Mouse (Mus musculus): ENCODE measurements around the gene Gdf7. TPM values are rescaled to one million over a fixed set of nuclear protein-coding genes. Genes with fewer than 3 reads are reported as not detected.

The Gdf7 gene
- polyA plus RNA-seq, 1 experiment: 1.1 TPM

DNA sequence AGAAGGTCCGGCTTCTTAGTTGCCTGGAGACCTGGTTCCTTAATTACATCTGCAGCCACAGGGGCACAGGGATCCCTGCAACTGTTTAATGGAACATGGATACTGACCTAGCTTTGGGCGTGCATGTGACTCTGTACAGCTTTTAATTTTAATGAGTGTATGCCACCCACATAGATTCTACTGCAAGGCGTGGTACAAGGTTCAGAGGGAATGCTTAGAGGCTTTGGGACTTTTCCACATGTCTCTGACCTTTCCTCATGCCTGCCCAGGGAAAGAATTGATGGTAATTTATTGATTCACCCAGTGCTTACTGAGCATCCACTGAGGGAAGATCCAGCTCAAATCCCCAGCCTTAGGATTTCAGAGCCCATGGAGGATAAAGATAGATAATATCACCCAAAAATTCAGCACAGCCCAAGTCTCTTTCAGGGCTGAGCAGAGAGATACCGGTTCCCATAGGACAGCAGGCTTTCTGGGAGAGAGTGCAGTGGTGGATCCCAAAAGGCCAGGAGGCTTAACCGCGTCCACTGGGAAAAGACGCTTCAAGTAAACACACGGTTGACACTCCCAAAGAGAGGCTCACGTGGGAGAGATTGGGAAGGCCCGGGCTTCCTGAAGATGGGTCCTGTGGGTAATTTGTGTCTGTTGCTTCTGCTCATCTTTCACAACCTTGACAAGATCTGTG is 35.0 kb upstream of the Gdf7 start:
- Histone ChIP-seq H3K27ac (ENCODE audit: insufficient read depth, low read depth, low read length) (no peak overlapping the region), H3K27me3 (replicated peaks; ENCODE audit: control insufficient read depth, insufficient read depth, low read length) (no peaks in the 10 kb centered on the region), H3K36me3 (ENCODE audit: control insufficient read depth, insufficient read depth, low read length) (no peaks in the 10 kb centered on the region), H3K4me1 (ENCODE audit: control insufficient read depth, insufficient read depth, low read length) (peaks cover 12% of the 10 kb centered on the region), H3K4me3 (ENCODE audit: insufficient read depth, low read depth, low read length) (no peak overlapping the region)
- peak; percentile 66 for DNase-seq
- no peak for TF ChIP-seq POLR2A (IDR thresholded peaks at IDR 0.05; ENCODE audit: low read depth, low read length)
- no peak for TF ChIP-seq CTCF (conservative IDR thresholded peaks at IDR 0.05; ENCODE audit: insufficient read depth, insufficient read length, low read depth, low read length)
- 86% methylated on average over 10 of the region's 10 CpGs for WGBS

DNA sequence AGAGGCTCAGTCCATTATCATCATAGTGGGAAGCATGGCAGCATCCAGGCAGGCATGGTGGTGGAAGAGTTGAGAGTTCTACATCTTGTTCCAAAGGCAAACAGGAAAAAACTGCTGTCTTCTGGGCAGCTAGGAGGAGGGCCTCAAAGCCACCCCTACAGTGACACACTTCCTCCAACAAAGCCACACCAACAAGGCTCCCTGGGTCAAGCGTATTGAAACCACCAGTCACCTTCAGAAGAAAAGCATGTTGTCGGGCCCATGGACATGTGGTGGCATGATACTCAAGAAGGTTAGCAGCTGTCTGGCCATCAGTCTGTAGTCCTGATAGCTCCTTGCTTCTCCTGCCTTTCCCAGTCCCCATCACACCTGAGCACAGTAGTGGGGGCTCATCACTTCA is 33.7 kb upstream of the Gdf7 start:
- H3K4me3 ChIP-seq (ENCODE audit: insufficient read depth, low read depth, low read length): no peak overlapping the region
- no peak for DNase-seq
- no peaks in the 10 kb centered on the region for H3K36me3 ChIP-seq (ENCODE audit: control insufficient read depth, insufficient read depth, low read length)
- H3K4me1 ChIP-seq (ENCODE audit: control insufficient read depth, insufficient read depth, low read length): peaks cover 12% of the 10 kb centered on the region
- no peak overlapping the region for H3K27ac ChIP-seq (ENCODE audit: insufficient read depth, low read depth, low read length)
- TF ChIP-seq POLR2A (IDR thresholded peaks at IDR 0.05; ENCODE audit: low read depth, low read length) (no peak), CTCF (conservative IDR thresholded peaks at IDR 0.05; ENCODE audit: insufficient read depth, insufficient read length, low read depth, low read length) (no peak)
- WGBS: 89% methylated on average over 2 of the region's 2 CpGs
- no peaks in the 10 kb centered on the region for H3K27me3 ChIP-seq (replicated peaks; ENCODE audit: control insufficient read depth, insufficient read depth, low read length)

DNA sequence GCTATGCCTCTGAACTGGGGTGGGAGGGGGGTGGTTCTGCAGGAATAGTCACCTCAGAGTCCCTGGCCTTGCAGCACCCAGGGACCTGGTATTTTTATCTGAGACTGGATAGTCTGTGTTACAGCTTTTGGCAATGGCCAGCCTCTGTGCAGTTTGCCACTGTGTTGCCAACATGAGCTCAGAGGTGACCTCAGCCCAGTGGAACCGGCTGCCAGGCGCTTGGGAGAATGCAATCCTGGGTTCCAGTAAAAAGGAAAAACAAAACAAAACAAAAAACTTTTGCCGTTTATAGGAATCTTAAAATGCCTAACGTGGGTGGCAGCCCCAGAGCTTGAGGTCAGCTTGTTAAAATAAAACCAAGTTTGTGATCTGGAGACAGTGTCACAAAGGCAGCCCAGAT is 32.5 kb upstream of the Gdf7 start:
- no peak for TF ChIP-seq POLR2A (IDR thresholded peaks at IDR 0.05; ENCODE audit: low read depth, low read length)
- no peak for TF ChIP-seq CTCF (conservative IDR thresholded peaks at IDR 0.05; ENCODE audit: insufficient read depth, insufficient read length, low read depth, low read length)
- 26% methylated on average over 4 of the region's 4 CpGs for WGBS
- Histone ChIP-seq H3K36me3 (ENCODE audit: control insufficient read depth, insufficient read depth, low read length) (no peaks in the 10 kb centered on the region), H3K27ac (ENCODE audit: insufficient read depth, low read depth, low read length) (no peak overlapping the region), H3K27me3 (replicated peaks; ENCODE audit: control insufficient read depth, insufficient read depth, low read length) (no peaks in the 10 kb centered on the region), H3K4me3 (ENCODE audit: insufficient read depth, low read depth, low read length) (no peak overlapping the region), H3K4me1 (ENCODE audit: control insufficient read depth, insufficient read depth, low read length) (peaks cover 12% of the 10 kb centered on the region)
- DNase-seq: peak; percentile 77

DNA sequence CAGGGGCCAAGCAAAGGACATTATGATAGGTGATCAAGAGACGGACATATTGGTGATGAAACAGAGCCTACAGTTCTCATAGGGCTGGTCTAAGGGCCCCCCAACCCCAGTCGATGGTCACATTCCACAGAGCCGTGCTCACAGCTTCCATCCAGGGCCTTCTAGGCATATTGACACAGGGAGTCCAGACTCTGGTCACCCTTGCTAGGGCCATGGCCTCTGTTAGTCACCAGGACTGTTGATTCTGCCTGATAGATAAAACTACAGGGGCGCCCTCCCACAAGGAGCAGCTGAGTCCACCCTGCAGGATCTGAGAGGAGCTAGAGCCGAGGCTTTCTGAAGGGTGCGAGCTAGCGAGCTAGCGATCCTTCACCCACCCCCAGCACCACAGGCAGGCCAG is 31.9 kb upstream of the Gdf7 start:
- Histone ChIP-seq H3K4me1 (ENCODE audit: control insufficient read depth, insufficient read depth, low read length) (peaks cover 12% of the 10 kb centered on the region), H3K27ac (ENCODE audit: insufficient read depth, low read depth, low read length) (no peak overlapping the region), H3K27me3 (replicated peaks; ENCODE audit: control insufficient read depth, insufficient read depth, low read length) (no peaks in the 10 kb centered on the region), H3K4me3 (ENCODE audit: insufficient read depth, low read depth, low read length) (no peak overlapping the region), H3K36me3 (ENCODE audit: control insufficient read depth, insufficient read depth, low read length) (no peaks in the 10 kb centered on the region)
- DNase-seq: no peak
- TF ChIP-seq CTCF (conservative IDR thresholded peaks at IDR 0.05; ENCODE audit: insufficient read depth, insufficient read length, low read depth, low read length) (no peak), POLR2A (IDR thresholded peaks at IDR 0.05; ENCODE audit: low read depth, low read length) (no peak)
- WGBS: 89% methylated on average over 8 of the region's 8 CpGs

DNA sequence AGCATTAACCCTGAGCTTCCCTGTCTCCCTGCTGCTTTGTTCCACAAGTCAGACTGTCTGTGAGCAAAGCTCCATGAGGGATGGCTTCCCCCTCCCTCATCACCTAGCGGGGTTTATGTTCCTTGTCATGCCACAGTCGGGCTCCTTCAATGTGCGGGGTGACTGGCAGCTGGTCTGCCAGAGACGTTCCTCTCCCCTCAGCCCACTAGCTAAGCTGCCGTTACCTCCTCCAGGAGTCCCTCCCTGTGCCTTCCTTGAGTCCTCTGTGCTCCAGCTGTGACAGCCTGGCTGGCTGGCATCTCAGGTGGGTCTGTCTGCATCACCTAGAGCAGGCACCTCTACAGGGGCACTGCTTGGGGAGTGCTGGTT is 30.4 kb upstream of the Gdf7 start:
- no peak overlapping the region for H3K4me3 ChIP-seq (ENCODE audit: insufficient read depth, low read depth, low read length)
- no peaks in the 10 kb centered on the region for H3K36me3 ChIP-seq (ENCODE audit: control insufficient read depth, insufficient read depth, low read length)
- 83% methylated on average over 5 of the region's 5 CpGs for WGBS
- no peak overlapping the region for H3K27ac ChIP-seq (ENCODE audit: insufficient read depth, low read depth, low read length)
- DNase-seq: no peak
- H3K4me1 ChIP-seq (ENCODE audit: control insufficient read depth, insufficient read depth, low read length): peaks cover 9% of the 10 kb centered on the region
- TF ChIP-seq CTCF (conservative IDR thresholded peaks at IDR 0.05; ENCODE audit: insufficient read depth, insufficient read length, low read depth, low read length) (no peak), POLR2A (IDR thresholded peaks at IDR 0.05; ENCODE audit: low read depth, low read length) (no peak)
- no peaks in the 10 kb centered on the region for H3K27me3 ChIP-seq (replicated peaks; ENCODE audit: control insufficient read depth, insufficient read depth, low read length)

DNA sequence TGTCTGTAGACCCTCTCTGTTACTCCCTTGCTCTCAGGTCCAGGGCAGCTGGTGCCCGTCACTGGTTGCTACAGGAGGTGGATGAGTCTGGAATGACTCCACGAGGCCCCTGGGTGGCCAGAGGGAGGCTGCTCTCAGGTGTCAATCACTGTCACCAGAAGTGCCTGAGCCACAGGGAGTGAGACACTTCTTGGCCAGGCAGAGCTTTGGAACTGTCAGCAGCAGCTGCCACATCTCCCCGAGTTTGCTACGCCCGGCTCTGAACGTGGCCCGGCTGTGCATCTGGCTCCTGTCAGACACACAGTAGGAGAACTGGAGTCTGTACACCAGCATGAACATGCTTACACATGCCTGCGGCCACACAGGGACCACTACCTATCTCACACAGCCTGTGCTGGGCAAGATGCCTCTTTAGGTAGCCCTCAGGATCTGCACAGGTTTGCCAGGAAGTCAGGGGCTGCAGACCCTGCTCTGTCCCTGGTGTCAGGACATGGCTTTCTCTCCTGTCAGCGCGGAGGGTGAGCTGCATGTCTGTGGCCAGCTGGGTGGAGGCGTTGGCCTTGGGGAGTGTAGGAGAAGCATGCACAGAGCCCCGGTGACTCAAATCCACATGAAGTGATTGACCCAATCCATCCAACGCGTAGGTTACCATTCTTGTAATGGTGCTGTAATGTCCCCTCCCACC is 29.9 kb upstream of the Gdf7 start:
- H3K4me1 ChIP-seq (ENCODE audit: control insufficient read depth, insufficient read depth, low read length): peaks cover 9% of the 10 kb centered on the region
- 78% methylated on average over 14 of the region's 14 CpGs for WGBS
- no peak for DNase-seq
- no peak overlapping the region for H3K4me3 ChIP-seq (ENCODE audit: insufficient read depth, low read depth, low read length)
- TF ChIP-seq CTCF (conservative IDR thresholded peaks at IDR 0.05; ENCODE audit: insufficient read depth, insufficient read length, low read depth, low read length) (no peak), POLR2A (IDR thresholded peaks at IDR 0.05; ENCODE audit: low read depth, low read length) (no peak)
- H3K36me3 ChIP-seq (ENCODE audit: control insufficient read depth, insufficient read depth, low read length): no peaks in the 10 kb centered on the region
- no peak overlapping the region for H3K27ac ChIP-seq (ENCODE audit: insufficient read depth, low read depth, low read length)
- H3K27me3 ChIP-seq (replicated peaks; ENCODE audit: control insufficient read depth, insufficient read depth, low read length): no peaks in the 10 kb centered on the region

DNA sequence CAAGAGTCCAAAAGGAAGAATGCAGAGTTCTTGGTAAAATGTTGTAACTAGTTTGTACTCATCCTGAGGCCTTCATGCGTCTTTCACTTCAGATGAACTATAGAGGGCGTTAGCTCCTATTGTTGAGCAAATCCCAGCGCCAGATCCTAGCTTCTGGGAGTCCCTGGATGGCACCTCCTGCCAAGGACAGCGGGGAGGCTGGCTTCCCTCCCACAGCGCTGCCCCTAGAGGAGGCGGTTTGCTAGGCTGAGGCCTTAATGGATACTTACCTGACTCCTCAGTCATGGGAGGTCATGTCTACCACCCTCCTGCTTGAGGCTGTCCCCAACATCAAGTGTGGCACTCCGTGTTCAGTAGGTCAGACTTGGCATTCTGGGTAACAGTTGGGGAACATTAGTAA is 27.5 kb upstream of the Gdf7 start:
- Histone ChIP-seq H3K4me3 (ENCODE audit: insufficient read depth, low read depth, low read length) (no peak overlapping the region), H3K4me1 (ENCODE audit: control insufficient read depth, insufficient read depth, low read length) (peaks cover 6% of the 10 kb centered on the region), H3K27me3 (replicated peaks; ENCODE audit: control insufficient read depth, insufficient read depth, low read length) (no peaks in the 10 kb centered on the region), H3K36me3 (ENCODE audit: control insufficient read depth, insufficient read depth, low read length) (no peaks in the 10 kb centered on the region), H3K27ac (ENCODE audit: insufficient read depth, low read depth, low read length) (no peak overlapping the region)
- no peak for DNase-seq
- WGBS: 95% methylated on average over 7 of the region's 7 CpGs
- 0 out of 2 replicates have a peak, but pooled peaks have one; percentile 7 for TF ChIP-seq CTCF (conservative IDR thresholded peaks at IDR 0.05; ENCODE audit: insufficient read depth, insufficient read length, low read depth, low read length)
- TF ChIP-seq POLR2A (IDR thresholded peaks at IDR 0.05; ENCODE audit: low read depth, low read length): no peak

Data from kidney, adult 2 months (tissue).